Mouse (Mus musculus) liver, embryonic 13.5 days (tissue): ENCODE results near the gene Rpusd1. TPM values are rescaled to one million over a fixed set of nuclear protein-coding genes. Genes with fewer than 3 reads are reported as not detected.

ENCODE experiments used
- microRNA-seq: library from miRNA; unstranded; fragments of <30 nt; microRNA quantifications from one replicate; pipeline ENCODE4, GENCODE M21; 2016
- polyA plus RNA-seq: library from polyadenylated mRNA; unstranded; fragments of >200 nt; fragmentation: Nextera tagmentation; extraction: Ambion mirVana; gene quantifications from 2 replicates; pipeline ENCODE4 v1.2.1, GENCODE M21; 2015

Gene Rpusd1
- polyA plus RNA-seq, 1 experiment from 2014 or later, result 7.6 TPM

Small RNA genes lying within 50 kb of the gene (microRNA-seq; reads per million reads assigned to microRNA genes)
- not detected for gene Gm25083
- gene Mir6966, result not detected

Other genes with a start within 250 kb of the Rpusd1 start
- gene Sstr5, start 230.4 kb upstream of the Rpusd1 start, polyA plus RNA-seq, result not detected in 2 replicates
- gene Sox8, start 157.0 kb upstream of the Rpusd1 start, polyA plus RNA-seq, result 0.28 and 0.29 TPM in 2 replicates
- gene Lmf1, start 148.6 kb upstream of the Rpusd1 start, polyA plus RNA-seq, result 11.3 and 11.6 TPM in 2 replicates
- 0.25 and 0.51 TPM in 2 replicates for gene Gng13, start 10.5 kb upstream of the Rpusd1 start, polyA plus RNA-seq
- 24.8 and 25.4 TPM in 2 replicates for gene Chtf18, start 251 bp upstream of the Rpusd1 start, polyA plus RNA-seq
- not detected in 2 replicates for gene Mslnl, start 8.4 kb downstream of the Rpusd1 start, polyA plus RNA-seq
- 0.81 and 1.2 TPM in 2 replicates for gene Msln, start 26.7 kb downstream of the Rpusd1 start, polyA plus RNA-seq
- gene Narfl, start 46.1 kb downstream of the Rpusd1 start, polyA plus RNA-seq, result 16.4 and 17.5 TPM in 2 replicates
- 6.8 and 7.3 TPM in 2 replicates for gene Haghl, start 58.0 kb downstream of the Rpusd1 start, polyA plus RNA-seq
- 0.05 and 0.07 TPM in 2 replicates for gene Ccdc78, start 58.9 kb downstream of the Rpusd1 start, polyA plus RNA-seq
- gene Fam173a, start 65.2 kb downstream of the Rpusd1 start, polyA plus RNA-seq, result 54.5 and 61.8 TPM in 2 replicates
- 0.46 TPM in 1 of 2 replicates, not detected in the other for gene AC134908.4, start 68.0 kb downstream of the Rpusd1 start, polyA plus RNA-seq
- 21.2 and 23.8 TPM in 2 replicates for gene Metrn, start 69.5 kb downstream of the Rpusd1 start, polyA plus RNA-seq
- 0.05 and 0.32 TPM in 2 replicates for gene Fbxl16, start 81.4 kb downstream of the Rpusd1 start, polyA plus RNA-seq
- gene Wdr24, start 96.0 kb downstream of the Rpusd1 start, polyA plus RNA-seq, result 11.9 and 14.2 TPM in 2 replicates
- gene Jmjd8, start 101.2 kb downstream of the Rpusd1 start, polyA plus RNA-seq, result 21.7 and 26.9 TPM in 2 replicates
- 130 TPM in 2 replicates for gene Stub1, start 105.7 kb downstream of the Rpusd1 start, polyA plus RNA-seq
- gene Rhbdl1, start 109.6 kb downstream of the Rpusd1 start, polyA plus RNA-seq, result 0.20 and 0.30 TPM in 2 replicates
- 0.28 and 0.57 TPM in 2 replicates for gene Gm20683, start 114.1 kb downstream of the Rpusd1 start, polyA plus RNA-seq
- 12.8 and 13.5 TPM in 2 replicates for gene Rhot2, start 117.2 kb downstream of the Rpusd1 start, polyA plus RNA-seq
- gene Wdr90, start 133.8 kb downstream of the Rpusd1 start, polyA plus RNA-seq, result 10.2 and 12.5 TPM in 2 replicates
- gene Mcrip2, start 141.1 kb downstream of the Rpusd1 start, polyA plus RNA-seq, result 62.1 and 66.2 TPM in 2 replicates
- gene Mettl26, start 147.4 kb downstream of the Rpusd1 start, polyA plus RNA-seq, result 43.9 and 46.9 TPM in 2 replicates
- gene Wfikkn1, start 153.2 kb downstream of the Rpusd1 start, polyA plus RNA-seq, result 0.65 and 1.00 TPM in 2 replicates
- gene Rab40c, start 192.1 kb downstream of the Rpusd1 start, polyA plus RNA-seq, result 6.5 and 7.0 TPM in 2 replicates
- 126 and 152 TPM in 2 replicates for gene Pigq, start 217.3 kb downstream of the Rpusd1 start, polyA plus RNA-seq
- gene Nhlrc4, start 217.3 kb downstream of the Rpusd1 start, polyA plus RNA-seq, result 5.1 and 7.2 TPM in 2 replicates
- 0.24 and 0.32 TPM in 2 replicates for gene A930017K11Rik, start 224.9 kb downstream of the Rpusd1 start, polyA plus RNA-seq